Mouse (Mus musculus) midbrain, embryonic 11.5 days (tissue): ENCODE measurements at regions not wholly inside any gene's neighbourhood (a gene's known extent, or its start where the extent isn't known, plus 50 kb on each side); places are given as distances from the start of the nearest gene placed in this dataset.

Experiments
- ATAC-seq: fragments of 200-750 bp; cut with Nextera tagmentation; 2 replicates; pipeline ENCODE4 v1.8.0; 2017; ENCODE audit warnings: moderate TSS enrichment, moderate library complexity; ENCODE audit not compliant: low FRiP score
- DNase-seq: peaks from one replicate; pipeline ENCODE4 v3.0.0; 2015; ENCODE audit warnings: low spot score; ENCODE audit errors: missing footprints
- H3K27ac ChIP-seq: fragments of 300-500 bp; sonication (generic); 2 replicates; pipeline ENCODE4 v1.5.1; 2014; ENCODE audit warnings: low read depth, low read length
- H3K27me3 ChIP-seq: fragments of 300-500 bp; sonication (generic); 2 replicates; pipeline ENCODE4 v1.6.1; 2014; ENCODE audit warnings: mild to moderate bottlenecking, low read length, moderate library complexity, mixed read lengths; ENCODE audit not compliant: control insufficient read depth, insufficient read depth
- H3K36me3 ChIP-seq: fragments of 300-500 bp; sonication (generic); 2 replicates; pipeline ENCODE4 v1.6.1; 2014; ENCODE audit warnings: mild to moderate bottlenecking, low read length, moderate library complexity, mixed read lengths; ENCODE audit not compliant: control insufficient read depth, insufficient read depth
- H3K4me1 ChIP-seq: fragments of 300-500 bp; sonication (generic); 2 replicates; pipeline ENCODE4 v1.6.1; 2014; ENCODE audit warnings: low read length; ENCODE audit not compliant: control insufficient read depth, insufficient read depth
- H3K4me2 ChIP-seq: fragments of 300-500 bp; sonication (generic); 2 replicates; pipeline ENCODE4 v1.6.1; 2014; ENCODE audit warnings: mild to moderate bottlenecking, moderate library complexity
- H3K4me3 ChIP-seq: fragments of 300-500 bp; sonication (generic); 2 replicates; pipeline ENCODE4 v1.5.1; 2014; ENCODE audit warnings: low read depth, low read length
- H3K9ac ChIP-seq: fragments of 300-500 bp; sonication (generic); 2 replicates; pipeline ENCODE4 v1.6.1; 2014; ENCODE audit warnings: low read length
- H3K9me3 ChIP-seq: fragments of 300-500 bp; sonication (generic); 2 replicates; pipeline ENCODE4 v1.6.1; 2016; ENCODE audit warnings: low read length; ENCODE audit not compliant: control insufficient read depth
- WGBS: fragments of 180-500 bp; shearing (Covaris S2); extraction: QIAGEN DNeasy Blood & Tissue Kit; methylation state at CpG from one replicate; pipeline ENCODE4 v1.1.7; 2014; 5-methylcytosine and 5-hydroxymethylcytosine counted together

DNA sequence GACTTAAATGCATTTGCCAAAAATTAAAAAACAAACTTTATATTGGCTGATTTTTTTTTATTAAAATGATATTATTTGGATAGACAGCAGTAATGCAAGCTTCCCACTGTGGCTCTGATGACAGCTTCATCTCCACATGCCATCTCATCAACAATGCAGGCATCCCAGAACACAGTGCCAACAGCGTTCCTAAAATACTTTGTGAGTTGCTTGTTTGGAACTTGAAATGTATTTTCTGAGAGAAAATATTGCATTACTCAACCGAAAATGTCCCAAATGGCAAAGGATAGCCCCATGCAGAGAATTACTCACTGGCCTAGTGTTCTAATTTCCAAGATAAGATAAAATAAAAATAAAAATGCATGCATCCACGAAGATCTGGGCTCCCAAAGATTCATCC lies 275.2 kb upstream of the Klf3 start:
- Histone ChIP-seq H3K9ac (no peak overlapping the region), H3K4me2 (no peak overlapping the region), H3K4me3 (no peak overlapping the region), H3K9me3 (no peaks in the 10 kb centered on the region), H3K27me3 (no peaks in the 10 kb centered on the region), H3K4me1 (no peaks in the 10 kb centered on the region), H3K27ac (no peak overlapping the region), H3K36me3 (no peaks in the 10 kb centered on the region)
- WGBS: 76% methylated on average over 3 of the region's 3 CpGs
- ATAC-seq (no peak), DNase-seq (no peak)

DNA sequence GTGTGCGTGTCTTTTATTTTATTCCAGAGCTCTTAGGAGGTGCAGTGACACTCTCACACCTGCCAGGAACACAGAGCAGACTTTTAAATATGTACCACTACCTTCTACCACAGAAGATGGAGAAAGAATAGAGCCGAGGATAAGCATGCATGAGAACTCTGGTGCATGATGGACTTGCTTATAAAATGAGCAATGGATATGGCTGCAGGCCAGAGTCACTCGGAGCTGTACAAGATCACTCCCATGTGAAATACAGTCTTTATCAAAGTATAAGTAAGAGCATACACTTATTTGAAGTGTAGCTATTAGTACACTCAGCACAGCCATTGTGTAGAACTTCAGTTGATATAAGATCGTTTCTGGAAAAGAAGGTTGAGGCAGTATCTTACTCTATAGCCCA lies 268.8 kb upstream of the Klf3 start:
- no peaks in the 10 kb centered on the region for H3K27me3 ChIP-seq
- 90% methylated on average over 4 of the region's 4 CpGs for WGBS
- H3K4me1 ChIP-seq: no peaks in the 10 kb centered on the region
- H3K4me2 ChIP-seq: no peak overlapping the region
- H3K9ac ChIP-seq: no peak overlapping the region
- no peaks in the 10 kb centered on the region for H3K9me3 ChIP-seq
- no peak for ATAC-seq
- H3K4me3 ChIP-seq: no peak overlapping the region
- DNase-seq: no peak
- no peak overlapping the region for H3K27ac ChIP-seq
- no peaks in the 10 kb centered on the region for H3K36me3 ChIP-seq

DNA sequence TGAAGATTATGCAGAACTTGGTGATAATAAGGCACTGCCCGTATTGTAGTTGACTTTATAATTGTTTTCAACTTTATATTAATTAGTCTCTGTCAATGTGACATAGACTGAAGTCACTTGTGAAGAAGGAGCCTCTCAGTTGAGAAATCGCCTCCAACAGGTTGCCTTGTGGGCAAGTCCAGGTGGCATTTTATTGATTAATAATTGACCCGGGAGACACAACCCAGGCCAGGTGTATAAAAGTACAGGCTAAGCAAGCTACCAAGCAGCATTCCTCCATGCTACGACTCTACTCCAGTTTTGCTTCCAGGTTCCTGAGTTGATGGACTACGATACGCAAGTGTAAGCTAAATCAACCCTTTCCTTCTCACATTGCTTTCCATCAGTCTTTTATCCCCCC lies 268.2 kb upstream of the Klf3 start:
- H3K9me3 ChIP-seq: no peaks in the 10 kb centered on the region
- H3K9ac ChIP-seq: no peak overlapping the region
- no peak for DNase-seq
- ATAC-seq: no peak
- H3K4me1 ChIP-seq: no peaks in the 10 kb centered on the region
- no peaks in the 10 kb centered on the region for H3K27me3 ChIP-seq
- 94% methylated on average over 6 of the region's 6 CpGs for WGBS
- no peak overlapping the region for H3K4me3 ChIP-seq
- H3K27ac ChIP-seq: no peak overlapping the region
- no peaks in the 10 kb centered on the region for H3K36me3 ChIP-seq
- H3K4me2 ChIP-seq: no peak overlapping the region

DNA sequence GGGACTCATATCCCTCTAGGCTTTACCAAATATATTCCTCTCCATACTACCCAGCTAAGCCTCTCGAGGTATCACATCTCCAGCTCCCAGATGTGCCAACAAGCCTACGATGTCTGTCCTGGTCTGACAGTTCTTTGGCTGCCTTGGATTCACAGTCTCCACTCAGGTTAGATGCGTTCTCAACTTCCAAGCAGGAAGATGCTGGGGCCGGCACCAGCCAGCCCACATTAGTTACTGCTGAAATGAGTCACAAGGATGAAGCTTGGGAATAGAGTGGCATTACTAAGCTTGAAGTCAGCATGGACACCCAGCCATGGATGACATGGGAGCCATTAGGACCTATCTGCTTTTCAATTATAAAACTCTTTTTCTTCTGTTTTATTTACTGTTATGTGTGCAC lies 267.6 kb upstream of the Klf3 start:
- no peaks in the 10 kb centered on the region for H3K4me1 ChIP-seq
- WGBS: 90% methylated on average over 4 of the region's 4 CpGs
- no peaks in the 10 kb centered on the region for H3K36me3 ChIP-seq
- no peaks in the 10 kb centered on the region for H3K9me3 ChIP-seq
- DNase-seq: no peak
- no peak overlapping the region for H3K27ac ChIP-seq
- no peaks in the 10 kb centered on the region for H3K27me3 ChIP-seq
- no peak overlapping the region for H3K4me2 ChIP-seq
- ATAC-seq: no peak
- H3K9ac ChIP-seq: no peak overlapping the region
- no peak overlapping the region for H3K4me3 ChIP-seq

DNA sequence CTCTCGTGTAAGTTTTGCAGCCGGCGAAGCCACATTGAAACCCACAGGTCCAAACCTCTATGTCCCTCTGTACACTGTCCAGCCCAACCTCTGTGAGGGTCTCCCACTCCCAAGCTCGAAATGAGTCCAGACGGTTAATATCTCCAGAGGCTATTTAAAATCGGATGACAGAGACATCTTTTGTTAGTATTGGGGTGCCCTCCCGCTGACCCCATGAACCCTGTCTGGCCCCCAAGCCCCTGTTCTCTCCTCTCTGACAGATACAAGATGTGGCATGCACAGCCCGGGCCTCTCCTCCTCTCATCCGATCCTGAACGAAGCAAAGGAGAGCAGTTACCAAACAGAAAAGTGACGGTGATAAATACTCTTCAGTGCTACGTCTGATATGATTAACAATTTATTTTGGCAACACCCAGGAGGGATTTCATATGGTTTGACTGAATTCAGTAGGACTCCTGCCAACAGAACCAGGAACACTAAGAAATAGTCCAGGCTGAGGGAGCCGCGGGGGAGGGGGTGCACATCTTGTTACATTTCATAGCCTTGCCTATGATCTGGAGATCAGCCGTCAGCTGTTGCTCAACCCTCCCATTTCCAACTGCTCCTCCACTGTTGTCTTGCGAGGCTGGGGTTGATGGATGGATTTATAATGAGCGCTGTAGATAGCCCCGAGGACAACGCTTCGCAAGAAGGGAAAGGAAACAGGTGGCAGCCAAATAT lies 266.6 kb upstream of the Klf3 start:
- no peak overlapping the region for H3K27ac ChIP-seq
- no peak for ATAC-seq
- H3K4me1 ChIP-seq: no peaks in the 10 kb centered on the region
- no peak overlapping the region for H3K4me2 ChIP-seq
- H3K9ac ChIP-seq: no peak overlapping the region
- WGBS: 91% methylated on average over 20 of the region's 20 CpGs
- H3K9me3 ChIP-seq: no peaks in the 10 kb centered on the region
- DNase-seq: no peak
- H3K4me3 ChIP-seq: no peak overlapping the region
- no peaks in the 10 kb centered on the region for H3K36me3 ChIP-seq
- no peaks in the 10 kb centered on the region for H3K27me3 ChIP-seq

DNA sequence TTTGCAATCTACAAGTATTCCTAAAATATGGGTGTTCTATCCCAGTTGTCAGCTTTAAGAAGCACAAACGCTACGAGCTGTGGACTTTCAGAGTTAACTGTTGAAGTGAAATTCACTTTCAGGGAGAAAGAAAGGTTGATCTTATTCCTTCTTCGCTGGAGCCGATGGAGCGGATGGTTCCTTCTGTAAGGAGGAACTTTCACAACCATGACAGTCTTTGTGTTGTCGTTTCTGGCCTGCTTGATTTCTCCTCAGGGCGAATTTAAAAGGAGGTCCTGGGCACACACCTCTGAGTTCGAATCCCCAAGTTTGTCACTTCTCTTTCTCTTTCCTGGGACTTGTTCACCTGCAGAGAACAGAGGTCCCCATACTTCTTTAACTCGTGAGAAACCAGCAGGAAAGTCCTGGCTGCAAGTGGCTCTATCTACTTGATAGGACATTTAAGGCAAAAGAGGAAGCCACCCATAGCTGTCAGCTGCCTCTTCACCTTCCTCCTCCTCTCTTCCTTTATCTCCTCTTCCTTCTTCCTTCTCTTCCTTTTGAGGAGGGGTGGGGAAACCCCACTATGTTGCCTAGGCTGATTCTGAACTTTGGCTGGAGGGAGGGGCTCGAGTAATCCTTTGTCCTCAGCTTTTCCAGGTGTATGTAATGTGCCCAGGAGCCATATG lies 265.9 kb upstream of the Klf3 start:
- H3K27ac ChIP-seq: no peak overlapping the region
- H3K4me3 ChIP-seq: no peak overlapping the region
- H3K4me2 ChIP-seq: no peak overlapping the region
- no peaks in the 10 kb centered on the region for H3K27me3 ChIP-seq
- H3K9ac ChIP-seq: no peak overlapping the region
- no peak for ATAC-seq
- WGBS: 90% methylated on average over 10 of the region's 10 CpGs
- DNase-seq: no peak
- no peaks in the 10 kb centered on the region for H3K4me1 ChIP-seq
- H3K36me3 ChIP-seq: no peaks in the 10 kb centered on the region
- no peaks in the 10 kb centered on the region for H3K9me3 ChIP-seq

DNA sequence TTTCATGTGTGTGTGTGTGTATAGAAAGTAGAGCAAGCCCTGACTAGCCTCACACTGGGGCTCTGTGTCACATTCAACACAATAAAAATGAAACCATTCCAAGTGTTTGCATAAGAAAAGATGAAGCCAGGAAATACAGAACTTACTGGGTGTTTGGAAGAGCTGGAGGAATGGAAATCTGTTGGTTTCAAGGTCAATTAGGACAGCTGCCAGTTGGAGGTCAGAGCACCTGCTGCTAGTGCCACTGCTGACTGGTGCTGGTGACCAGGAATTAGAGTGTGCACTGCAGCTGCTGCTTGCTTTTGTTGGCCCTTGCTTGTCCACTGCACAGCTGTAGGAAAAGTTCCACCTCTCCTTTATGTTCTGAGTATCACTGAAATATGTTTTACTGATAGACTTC lies 261.4 kb upstream of the Klf3 start:
- no peak overlapping the region for H3K4me3 ChIP-seq
- no peaks in the 10 kb centered on the region for H3K4me1 ChIP-seq
- no peak overlapping the region for H3K4me2 ChIP-seq
- DNase-seq: no peak
- H3K9me3 ChIP-seq: no peaks in the 10 kb centered on the region
- H3K9ac ChIP-seq: no peak overlapping the region
- ATAC-seq: no peak
- no peaks in the 10 kb centered on the region for H3K27me3 ChIP-seq
- H3K36me3 ChIP-seq: no peaks in the 10 kb centered on the region
- H3K27ac ChIP-seq: no peak overlapping the region

DNA sequence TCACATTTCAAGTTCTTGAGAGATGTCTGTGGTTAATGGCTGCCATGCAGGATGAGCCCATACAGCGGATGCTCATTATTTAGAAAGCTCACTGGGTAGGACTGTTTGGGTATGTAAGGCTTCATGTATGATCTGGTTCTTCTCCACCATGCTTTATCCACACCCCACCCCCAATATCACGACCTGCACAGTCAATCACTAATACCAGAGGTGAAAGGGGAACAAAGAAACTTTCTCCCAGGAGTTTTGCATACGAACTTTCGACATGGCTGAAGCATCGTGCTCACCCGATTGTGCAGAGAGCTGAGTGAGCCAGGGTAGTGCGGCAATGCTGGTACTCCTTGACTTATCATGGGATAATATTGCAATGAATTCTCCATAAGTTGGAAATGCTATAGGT lies 247.3 kb upstream of the Klf3 start:
- DNase-seq (no peak), ATAC-seq (no peak)
- no peak overlapping the region for H3K4me3 ChIP-seq
- no peak overlapping the region for H3K27ac ChIP-seq
- no peaks in the 10 kb centered on the region for H3K4me1 ChIP-seq
- no peaks in the 10 kb centered on the region for H3K36me3 ChIP-seq
- no peaks in the 10 kb centered on the region for H3K27me3 ChIP-seq
- no peak overlapping the region for H3K9ac ChIP-seq
- H3K4me2 ChIP-seq: no peak overlapping the region
- no peaks in the 10 kb centered on the region for H3K9me3 ChIP-seq
- 89% methylated on average over 7 of the region's 7 CpGs for WGBS

DNA sequence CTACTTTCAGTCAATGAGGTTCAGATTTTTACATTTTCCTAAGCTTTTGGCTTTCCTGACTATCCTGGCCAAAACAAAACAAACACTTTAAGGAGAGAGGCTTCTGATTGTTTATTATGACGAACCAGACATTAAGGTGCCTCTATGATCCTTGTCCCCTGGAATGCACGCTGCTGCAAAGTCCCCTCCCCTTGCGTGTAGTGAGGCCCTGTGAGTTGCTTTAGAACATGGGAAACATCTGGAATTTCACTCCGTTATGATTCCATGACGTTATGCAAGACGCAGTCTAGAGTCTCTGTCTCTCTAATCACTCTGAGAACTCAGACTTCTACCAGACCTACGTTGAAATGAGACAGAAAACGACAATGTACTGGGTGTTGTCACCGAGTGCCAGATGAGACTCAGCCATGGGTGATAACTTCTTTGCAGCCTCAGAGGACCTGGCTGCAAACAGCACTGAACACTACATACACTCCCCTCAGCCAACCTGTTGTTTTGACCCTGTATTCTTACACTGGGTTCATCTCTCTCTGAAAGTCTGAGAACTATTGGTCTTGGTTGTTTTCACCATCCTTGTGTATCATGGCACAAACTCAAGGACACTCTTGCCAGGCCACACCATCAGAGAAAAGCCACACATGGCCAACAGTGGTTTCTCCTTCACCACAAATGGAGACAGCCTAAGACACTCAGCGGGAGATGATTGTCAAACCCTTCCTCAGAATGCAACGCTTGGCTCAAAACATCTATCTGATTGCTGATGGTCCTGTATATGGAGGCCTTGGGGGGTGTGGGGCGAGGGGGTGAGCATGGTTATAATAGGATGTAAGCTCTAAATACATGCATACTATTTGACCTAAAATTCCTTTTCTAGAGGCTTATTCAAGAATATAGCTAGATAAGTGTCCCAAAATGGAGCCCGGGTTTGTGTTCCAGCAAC lies 236.5 kb upstream of the Klf3 start:
- Histone ChIP-seq H3K4me2 (no peak overlapping the region), H3K4me1 (no peaks in the 10 kb centered on the region), H3K4me3 (no peak overlapping the region), H3K27me3 (no peaks in the 10 kb centered on the region), H3K27ac (no peak overlapping the region), H3K9ac (no peak overlapping the region), H3K9me3 (no peaks in the 10 kb centered on the region), H3K36me3 (no peaks in the 10 kb centered on the region)
- DNase-seq (peak; percentile 59), ATAC-seq (no peak)
- WGBS: 87% methylated on average over 13 of the region's 13 CpGs
